Mouse (Mus musculus): ENCODE measurements around the gene Trim21. TPM values are rescaled to one million over a fixed set of nuclear protein-coding genes. Genes with fewer than 3 reads are reported as not detected.

Gene Trim21
- polyA plus RNA-seq, 1 experiment, result 23.6 TPM

DNA sequence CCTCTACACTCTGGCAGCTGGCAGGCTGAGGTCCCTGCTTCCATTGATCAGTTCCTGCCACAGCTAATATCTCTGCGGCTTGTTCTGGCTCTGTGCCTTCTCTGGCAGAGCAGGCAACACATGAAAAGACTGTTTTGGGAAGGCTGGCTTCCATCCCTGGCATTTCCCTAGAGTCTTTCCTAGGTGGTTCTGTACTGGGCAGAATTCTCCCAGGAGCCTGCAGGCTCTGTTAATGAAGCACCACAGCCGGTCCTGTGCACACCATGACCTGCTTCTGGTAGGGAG lies 48.3 kb downstream of the Trim21 start:
- DNase-seq, result no peak
- Histone ChIP-seq H3K27me3 (ENCODE audit: control insufficient read depth, insufficient read depth, low read length) (no peaks in the 10 kb centered on the region), H3K4me1 (replicated peaks; ENCODE audit: control insufficient read depth, insufficient read depth, low read length) (peaks cover 4% of the 10 kb centered on the region), H3K4me3 (ENCODE audit: control insufficient read depth, insufficient read depth, low read length) (no peak overlapping the region), H3K27ac (ENCODE audit: control insufficient read depth, insufficient read depth, low read length) (no peak overlapping the region), H3K36me3 (ENCODE audit: control insufficient read depth, insufficient read depth, low read length) (no peaks in the 10 kb centered on the region)
- no peak for TF ChIP-seq POLR2A (IDR thresholded peaks at IDR 0.05; ENCODE audit: control insufficient read depth, extremely low read depth, insufficient read depth, low read length, poor library complexity)
- TF ChIP-seq CTCF (IDR thresholded peaks at IDR 0.05; ENCODE audit: borderline replicate concordance, control insufficient read depth, extremely low read depth, insufficient read depth, low read length, poor library complexity), result no peak
- 93% methylated on average over 2 of the region's 2 CpGs for WGBS

DNA sequence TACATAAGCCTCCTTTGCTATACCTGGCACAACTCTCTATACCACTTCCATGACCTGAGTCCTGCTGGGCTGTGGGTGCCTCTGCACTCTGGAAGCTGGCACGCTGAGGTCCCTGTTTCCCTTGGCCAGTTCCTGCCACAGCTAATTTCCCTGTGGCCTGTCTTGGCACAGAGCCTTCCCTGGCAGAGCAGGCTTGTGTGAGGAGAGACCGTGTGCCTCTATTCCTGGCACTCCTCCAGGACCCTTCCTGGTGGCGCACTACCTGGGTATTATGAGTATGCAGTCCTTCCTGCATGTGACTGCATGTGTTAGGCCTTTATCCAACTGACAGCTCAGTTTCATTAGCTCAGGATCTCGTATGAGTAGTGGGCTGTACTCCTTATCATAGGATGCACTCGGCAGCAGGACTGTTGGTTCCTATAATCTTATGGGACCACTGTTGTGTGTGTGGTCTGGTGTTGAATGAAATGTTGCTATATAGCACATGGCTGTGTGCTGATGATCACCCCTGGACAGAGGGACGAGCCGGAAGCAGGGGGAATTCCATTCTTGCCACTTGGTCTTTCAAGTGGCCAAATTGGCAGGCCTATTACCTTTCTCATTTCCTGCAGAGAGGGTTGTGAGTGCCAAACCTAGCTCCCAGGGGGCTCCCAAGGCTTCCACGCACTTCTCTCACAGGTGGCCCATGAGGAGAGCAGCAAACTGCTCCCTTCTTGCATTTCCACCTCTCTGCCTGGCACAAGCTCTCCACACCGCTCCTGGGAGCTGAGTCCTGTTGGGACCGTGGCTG lies 48.8 kb downstream of the Trim21 start:
- Histone ChIP-seq H3K27me3 (ENCODE audit: control insufficient read depth, insufficient read depth, low read length) (no peaks in the 10 kb centered on the region), H3K27ac (ENCODE audit: control insufficient read depth, insufficient read depth, low read length) (no peak overlapping the region), H3K4me3 (ENCODE audit: control insufficient read depth, insufficient read depth, low read length) (no peak overlapping the region), H3K4me1 (replicated peaks; ENCODE audit: control insufficient read depth, insufficient read depth, low read length) (peaks cover 4% of the 10 kb centered on the region), H3K36me3 (ENCODE audit: control insufficient read depth, insufficient read depth, low read length) (no peaks in the 10 kb centered on the region)
- TF ChIP-seq CTCF (IDR thresholded peaks at IDR 0.05; ENCODE audit: borderline replicate concordance, control insufficient read depth, extremely low read depth, insufficient read depth, low read length, poor library complexity), result no peak
- TF ChIP-seq POLR2A (IDR thresholded peaks at IDR 0.05; ENCODE audit: control insufficient read depth, extremely low read depth, insufficient read depth, low read length, poor library complexity), result no peak
- 83% methylated on average over 10 of the region's 10 CpGs for WGBS
- no peak for DNase-seq

DNA sequence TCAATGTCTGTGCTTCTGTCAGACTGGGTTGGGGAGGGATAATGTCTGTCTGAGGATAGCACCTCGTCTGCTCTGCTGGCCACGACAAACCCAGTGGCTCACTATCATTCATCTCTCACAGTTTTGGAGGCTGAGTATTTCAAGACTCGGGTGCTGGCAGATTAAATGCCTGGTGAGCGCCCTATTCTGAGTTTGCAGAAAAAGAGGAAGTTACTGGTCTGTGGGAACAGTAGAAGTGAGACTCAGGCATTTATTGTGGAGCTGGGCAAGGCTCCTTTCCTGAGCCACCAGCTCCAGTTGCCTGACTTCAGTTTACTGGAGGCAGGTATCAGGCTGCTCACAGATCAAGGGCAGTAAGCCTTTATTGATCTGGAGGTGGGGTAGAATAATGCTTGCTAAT lies 51.1 kb downstream of the Trim21 start:
- no peak for DNase-seq
- WGBS, result 19% methylated on average over 4 of the region's 4 CpGs
- no peak overlapping the region for H3K27ac ChIP-seq (ENCODE audit: control insufficient read depth, insufficient read depth, low read length)
- no peak for TF ChIP-seq POLR2A (IDR thresholded peaks at IDR 0.05; ENCODE audit: control insufficient read depth, extremely low read depth, insufficient read depth, low read length, poor library complexity)
- no peak for TF ChIP-seq CTCF (IDR thresholded peaks at IDR 0.05; ENCODE audit: borderline replicate concordance, control insufficient read depth, extremely low read depth, insufficient read depth, low read length, poor library complexity)
- no peaks in the 10 kb centered on the region for H3K27me3 ChIP-seq (ENCODE audit: control insufficient read depth, insufficient read depth, low read length)
- peaks cover 4% of the 10 kb centered on the region for H3K4me1 ChIP-seq (replicated peaks; ENCODE audit: control insufficient read depth, insufficient read depth, low read length)
- no peak overlapping the region for H3K4me3 ChIP-seq (ENCODE audit: control insufficient read depth, insufficient read depth, low read length)
- H3K36me3 ChIP-seq (ENCODE audit: control insufficient read depth, insufficient read depth, low read length), result no peaks in the 10 kb centered on the region

DNA sequence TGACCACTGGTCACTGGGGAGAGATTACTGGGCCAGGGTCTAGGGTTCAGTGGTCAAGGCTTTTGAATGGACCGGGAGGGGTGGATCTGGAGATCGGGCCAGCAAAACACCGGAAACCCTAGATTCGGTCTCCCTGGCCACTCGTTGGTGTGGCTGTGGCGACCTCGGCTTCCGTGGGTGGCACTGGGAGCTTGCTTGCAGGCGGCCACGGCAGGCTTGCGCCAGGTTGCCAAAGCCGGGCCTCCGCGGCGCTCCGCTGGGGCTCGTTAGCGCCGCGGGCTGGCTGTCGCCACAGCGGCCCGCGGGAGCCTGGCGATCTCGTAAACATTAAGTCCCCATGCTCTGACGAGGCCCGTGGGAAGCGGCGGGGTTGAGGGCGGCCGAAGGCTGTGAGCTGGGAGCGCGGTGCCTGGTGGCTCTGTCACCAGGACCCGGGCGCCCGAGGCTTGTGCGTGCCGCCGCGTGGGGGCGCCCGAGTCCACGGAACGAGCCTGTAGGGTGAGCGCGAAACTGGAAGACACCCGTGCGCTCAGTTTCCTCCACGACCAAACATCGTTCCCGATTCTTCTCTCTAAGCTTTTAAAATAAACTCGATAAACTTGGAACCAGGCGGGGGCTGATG lies 52.4 kb downstream of the Trim21 start:
- H3K4me1 ChIP-seq (replicated peaks; ENCODE audit: control insufficient read depth, insufficient read depth, low read length), result peaks cover 4% of the 10 kb centered on the region
- H3K27ac ChIP-seq (ENCODE audit: control insufficient read depth, insufficient read depth, low read length), result no peak overlapping the region
- 2% methylated on average over 54 of the region's 54 CpGs for WGBS
- no peaks in the 10 kb centered on the region for H3K27me3 ChIP-seq (ENCODE audit: control insufficient read depth, insufficient read depth, low read length)
- DNase-seq, result peak; percentile 89
- peak overlapping the region; percentile 42 for H3K4me3 ChIP-seq (ENCODE audit: control insufficient read depth, insufficient read depth, low read length)
- TF ChIP-seq CTCF (IDR thresholded peaks at IDR 0.05; ENCODE audit: borderline replicate concordance, control insufficient read depth, extremely low read depth, insufficient read depth, low read length, poor library complexity) (peak; percentile 98), POLR2A (IDR thresholded peaks at IDR 0.05; ENCODE audit: control insufficient read depth, extremely low read depth, insufficient read depth, low read length, poor library complexity) (no peak)
- H3K36me3 ChIP-seq (ENCODE audit: control insufficient read depth, insufficient read depth, low read length), result no peaks in the 10 kb centered on the region

DNA sequence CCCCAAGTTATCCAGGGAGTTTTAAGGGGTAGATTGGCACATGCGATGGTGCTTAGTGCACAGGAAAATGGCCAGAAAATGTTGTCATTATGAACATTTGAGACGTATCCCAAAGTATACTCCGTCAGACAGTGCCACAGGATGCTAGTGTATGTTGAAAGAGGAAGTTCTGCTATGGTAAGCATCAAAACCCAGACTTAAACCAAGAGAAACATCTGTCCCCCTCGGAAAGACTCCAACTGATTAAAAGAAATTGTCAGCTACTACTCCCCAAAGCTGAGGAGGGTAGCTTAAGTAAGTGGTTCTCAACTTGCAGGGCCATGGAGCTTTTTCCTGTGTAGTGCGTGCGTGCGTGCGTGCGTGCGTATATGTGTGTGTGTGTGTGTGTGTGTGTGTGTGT lies 53.4 kb downstream of the Trim21 start:
- no peak for DNase-seq
- no peak overlapping the region for H3K27ac ChIP-seq (ENCODE audit: control insufficient read depth, insufficient read depth, low read length)
- TF ChIP-seq POLR2A (IDR thresholded peaks at IDR 0.05; ENCODE audit: control insufficient read depth, extremely low read depth, insufficient read depth, low read length, poor library complexity) (no peak), CTCF (IDR thresholded peaks at IDR 0.05; ENCODE audit: borderline replicate concordance, control insufficient read depth, extremely low read depth, insufficient read depth, low read length, poor library complexity) (no peak)
- H3K4me1 ChIP-seq (replicated peaks; ENCODE audit: control insufficient read depth, insufficient read depth, low read length), result peaks cover 4% of the 10 kb centered on the region
- H3K36me3 ChIP-seq (ENCODE audit: control insufficient read depth, insufficient read depth, low read length), result no peaks in the 10 kb centered on the region
- H3K27me3 ChIP-seq (ENCODE audit: control insufficient read depth, insufficient read depth, low read length), result no peaks in the 10 kb centered on the region
- whole genome bisulfite sequencing, result 55% methylated on average over 10 of the region's 10 CpGs
- no peak overlapping the region for H3K4me3 ChIP-seq (ENCODE audit: control insufficient read depth, insufficient read depth, low read length)

DNA sequence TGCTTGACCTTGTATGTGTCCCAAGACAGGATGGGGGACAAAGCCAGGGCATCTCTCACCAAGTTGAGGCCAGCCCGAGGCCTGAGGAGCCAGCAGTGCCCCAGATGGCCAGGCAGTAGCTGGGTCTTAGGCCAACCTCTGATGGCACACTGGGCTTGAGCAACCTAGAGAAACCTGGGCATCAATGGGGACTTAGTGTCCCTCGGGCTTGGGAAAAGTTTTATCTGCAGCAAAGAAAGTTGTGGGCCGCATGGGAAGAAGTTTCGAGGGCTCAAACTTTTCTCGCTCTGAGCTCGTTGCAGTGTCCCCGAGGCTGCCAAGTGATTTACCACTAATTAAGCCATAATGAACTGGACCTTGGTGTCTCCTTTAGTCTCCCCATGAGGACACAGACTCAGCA lies 55.6 kb downstream of the Trim21 start:
- no peak overlapping the region for H3K4me3 ChIP-seq (ENCODE audit: control insufficient read depth, insufficient read depth, low read length)
- peaks cover 4% of the 10 kb centered on the region for H3K4me1 ChIP-seq (replicated peaks; ENCODE audit: control insufficient read depth, insufficient read depth, low read length)
- WGBS, result 94% methylated on average over 7 of the region's 7 CpGs
- H3K27me3 ChIP-seq (ENCODE audit: control insufficient read depth, insufficient read depth, low read length), result no peaks in the 10 kb centered on the region
- no peak for DNase-seq
- H3K27ac ChIP-seq (ENCODE audit: control insufficient read depth, insufficient read depth, low read length), result no peak overlapping the region
- no peak for TF ChIP-seq POLR2A (IDR thresholded peaks at IDR 0.05; ENCODE audit: control insufficient read depth, extremely low read depth, insufficient read depth, low read length, poor library complexity)
- TF ChIP-seq CTCF (IDR thresholded peaks at IDR 0.05; ENCODE audit: borderline replicate concordance, control insufficient read depth, extremely low read depth, insufficient read depth, low read length, poor library complexity), result no peak
- no peaks in the 10 kb centered on the region for H3K36me3 ChIP-seq (ENCODE audit: control insufficient read depth, insufficient read depth, low read length)
